In the genomic region with DNA sequence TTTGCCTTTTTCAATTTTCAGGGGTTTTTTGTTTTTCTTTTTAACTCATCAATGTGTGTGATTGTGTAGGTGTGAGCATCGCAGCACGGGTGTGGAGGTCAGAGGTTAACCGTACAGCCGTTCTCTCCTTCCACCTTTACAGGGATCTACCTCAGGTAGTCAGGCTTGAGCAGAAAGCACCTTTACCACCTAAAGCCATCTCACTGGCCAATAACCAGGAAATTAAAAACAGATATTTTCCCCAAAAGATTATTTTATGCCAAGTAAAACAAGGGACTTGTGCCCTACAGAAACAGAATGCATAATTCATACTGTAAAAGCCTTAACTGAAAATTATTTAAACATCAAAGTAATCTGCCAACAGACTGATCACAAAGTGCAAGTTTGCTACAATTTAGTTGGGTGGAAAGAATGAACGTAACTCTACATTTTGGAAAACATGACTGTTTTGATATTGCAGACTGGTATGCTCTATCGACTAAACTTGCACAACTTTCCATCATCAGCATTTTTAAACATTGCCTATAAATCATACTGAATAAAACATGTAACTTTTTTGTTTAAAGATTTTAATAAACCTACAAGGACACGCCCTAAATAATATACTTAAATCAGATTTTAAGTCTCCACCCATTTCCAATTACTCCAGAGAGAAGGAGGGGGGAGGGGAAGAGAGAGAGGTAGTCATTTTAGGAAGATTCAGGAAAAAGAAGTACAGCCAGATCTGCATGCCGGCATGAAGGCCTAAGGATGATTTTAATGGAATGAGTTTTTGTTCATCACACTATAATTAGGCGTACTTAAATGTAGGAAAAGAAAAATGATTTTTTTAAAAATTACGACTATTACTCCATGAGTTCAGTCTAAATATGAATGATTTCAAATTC, we compare ENCODE assay signal across 8 mouse cellular contexts. TPM values are rescaled to one million over a fixed set of nuclear protein-coding genes. Genes with fewer than 3 reads are reported as not detected.
DNase-seq lines count a peak whose midpoint lies in the region; ATAC-seq and TF ChIP-seq lines count a peak whose summit lies in the region.

No protein-coding gene starts in this region.

- no peak for ATAC-seq in kidney, embryonic 14.5 days (ENCODE audit: low FRiP score, low TSS enrichment)
- ATAC-seq in heart, embryonic 14.5 days (ENCODE audit: insufficient number of reproducible peaks, insufficient read depth, low FRiP score, low read depth): no peak
- ATAC-seq in lung, postnatal 0 days: no peak
- ATAC-seq in frontal cortex, adult (ENCODE audit: low TSS enrichment): no peak

- peak overlapping the region; percentile 80 for H3K4me3 ChIP-seq in kidney, embryonic 14.5 days (ENCODE audit: low read length)
- H3K4me3 ChIP-seq in heart, embryonic 14.5 days (ENCODE audit: control insufficient read depth in 1 of 2, insufficient read depth in 1 of 2, low read depth in 1 of 2, low read length in 2 of 2): peak overlapping the region; percentile 91 to 99
- peak overlapping the region; percentile 94 for H3K4me3 ChIP-seq in lung, postnatal 0 days (ENCODE audit: low read depth, low read length)

- 11% methylated on average over 10 of the region's 10 CpGs for WGBS in kidney, embryonic 14.5 days
- WGBS in heart, embryonic 14.5 days: 5% methylated on average over 10 of the region's 10 CpGs
- 10% methylated on average over 10 of the region's 10 CpGs for WGBS in lung, postnatal 0 days

- no peak for DNase-seq in kidney, adult 18-20 months
- DNase-seq in ZHBTc4 (ENCODE audit: low read depth, low spot score): peak; percentile 32
- DNase-seq in lung, postnatal 0 days (ENCODE audit: low spot score): peak; percentile 62
- DNase-seq in right cerebral cortex, adult 18-20 months: no peak
- no peak for DNase-seq in cerebellum, postnatal 4 days (ENCODE audit: low spot score in 2 of 2)

- H3K9ac ChIP-seq in kidney, embryonic 14.5 days (ENCODE audit: low read depth, low read length): peak overlapping the region; percentile 92
- peak overlapping the region; percentile 99 for H3K9ac ChIP-seq in heart, embryonic 14.5 days (ENCODE audit: low read length)
- H3K9ac ChIP-seq in lung, postnatal 0 days (replicated peaks; ENCODE audit: low read depth): peak overlapping the region; percentile 73

- peaks cover 26% of the 10 kb centered on the region; the same call in 1 of the 2 replicates for H3K4me1 ChIP-seq in kidney, embryonic 14.5 days (ENCODE audit: control insufficient read depth, insufficient read depth, low read length)
- peaks cover 6 to 35% of the 10 kb centered on the region in 2 experiments for H3K4me1 ChIP-seq in heart, embryonic 14.5 days (ENCODE audit: control insufficient read depth in 2 of 2, insufficient read depth in 2 of 2, low read length in 2 of 2)
- H3K4me1 ChIP-seq in lung, postnatal 0 days (ENCODE audit: insufficient read depth, low read depth, low read length): peaks cover 14% of the 10 kb centered on the region; the same call in 1 of the 2 replicates

- H3K4me2 ChIP-seq in kidney, embryonic 14.5 days (replicated peaks; ENCODE audit: low read depth, low read length): peak overlapping the region; percentile 50
- peak overlapping the region; percentile 68 for H3K4me2 ChIP-seq in heart, embryonic 14.5 days (ENCODE audit: low read length)
- H3K4me2 ChIP-seq in lung, postnatal 0 days (replicated peaks; ENCODE audit: low read depth, low read length): peak overlapping the region; percentile 53

- H3K36me3 ChIP-seq in kidney, embryonic 14.5 days (ENCODE audit: control insufficient read depth, insufficient read depth, low read length): no peaks in the 10 kb centered on the region
- H3K36me3 ChIP-seq in heart, embryonic 14.5 days (ENCODE audit: control insufficient read depth, insufficient read depth, low read length): 0 out of 2 replicates have a peak, but pooled peaks cover under 1% of the 10 kb centered on the region
- no peaks in the 10 kb centered on the region for H3K36me3 ChIP-seq in lung, postnatal 0 days (ENCODE audit: insufficient read depth, low read length)

- no peaks in the 10 kb centered on the region for H3K9me3 ChIP-seq in kidney, embryonic 14.5 days (ENCODE audit: control insufficient read depth, low read length)
- no peaks in the 10 kb centered on the region for H3K9me3 ChIP-seq in heart, embryonic 14.5 days (ENCODE audit: control insufficient read depth, low read length)
- H3K9me3 ChIP-seq in lung, postnatal 0 days (ENCODE audit: low read length): no peaks in the 10 kb centered on the region

- no peaks in the 10 kb centered on the region for H3K27me3 ChIP-seq in kidney, embryonic 14.5 days (ENCODE audit: control insufficient read depth, insufficient read depth, low read length)
- no peaks in the 10 kb centered on the region for H3K27me3 ChIP-seq in heart, embryonic 14.5 days (ENCODE audit: control insufficient read depth, insufficient read depth, low read length)
- no peaks in the 10 kb centered on the region for H3K27me3 ChIP-seq in lung, postnatal 0 days (replicated peaks; ENCODE audit: insufficient read depth, low read length)

- peak overlapping the region; percentile 88 for H3K27ac ChIP-seq in kidney, embryonic 14.5 days (ENCODE audit: low read depth, low read length)
- H3K27ac ChIP-seq in heart, embryonic 14.5 days (replicated peaks in 1 of 2; ENCODE audit: control insufficient read depth in 1 of 2, insufficient read depth in 1 of 2, low read depth in 2 of 2, low read length in 2 of 2): peak overlapping the region; percentile 66 to 98
- H3K27ac ChIP-seq in lung, postnatal 0 days (ENCODE audit: low read length): peak overlapping the region; percentile 89; the same call in 1 of the 2 replicates

- TF ChIP-seq EP300 in lung, postnatal 0 days (IDR thresholded peaks at IDR 0.05): 0 out of 2 replicates have a peak, but pooled peaks have one; percentile 23

- TF ChIP-seq CTCF in lung, postnatal 0 days (IDR thresholded peaks at IDR 0.05): no peak

RNA-seq across cellular contexts. Expression of a gene that starts 1.1 kb away (rescaled TPM):
- 42.9 and 44.8 TPM in 2 replicates for polyA plus RNA-seq in kidney, embryonic 14.5 days (2014; fragmentation: Nextera tagmentation; extraction: Ambion mirVana)
- polyA plus RNA-seq in heart, embryonic 14.5 days (2014; fragmentation: Nextera tagmentation; extraction: Ambion mirVana): 58.9 and 62.5 TPM in 2 replicates
- polyA plus RNA-seq in lung, postnatal 0 days (2015; fragmentation: Nextera tagmentation; extraction: Ambion mirVana): 41.9 and 42.4 TPM in 2 replicates

RNA-seq across cellular contexts. Expression of a gene that starts 45.4 kb away (rescaled TPM):
- 0.71 and 1.7 TPM in 2 replicates for polyA plus RNA-seq in kidney, embryonic 14.5 days (2014; fragmentation: Nextera tagmentation; extraction: Ambion mirVana)
- 244 and 271 TPM in 2 replicates for polyA plus RNA-seq in heart, embryonic 14.5 days (2014; fragmentation: Nextera tagmentation; extraction: Ambion mirVana)
- 2.6 and 4.7 TPM in 2 replicates for polyA plus RNA-seq in lung, postnatal 0 days (2015; fragmentation: Nextera tagmentation; extraction: Ambion mirVana)

Comparison
In these comparisons a context has a peak if more than half of its experiments do, and no peak if none do; other contexts are left out.
1. DNase-seq: peak in ZHBTc4 (single experiment) and lung, postnatal 0 days (single experiment); none in kidney, adult 18-20 months (single experiment), right cerebral cortex, adult 18-20 months (single experiment) and cerebellum, postnatal 4 days (0 of 2).
2. RNA of a gene that starts 45.4 kb away (polyA plus RNA-seq): 244 to 271 TPM in heart, embryonic 14.5 days; 2.6 to 4.7 TPM in lung, postnatal 0 days and 0.71 to 1.7 TPM in kidney, embryonic 14.5 days; every median in the first group is over 10 times any median in the second.
3. Peak in every context shown above with its lines, with median percentiles within 50 percentile points of each other: H3K27ac ChIP-seq, H3K4me2 ChIP-seq, H3K4me3 ChIP-seq and H3K9ac ChIP-seq.